Mouse (Mus musculus) hindbrain, embryonic 12.5 days (tissue): ENCODE results near the gene Nup214. TPM values are rescaled to one million over a fixed set of nuclear protein-coding genes. Genes with fewer than 3 reads are reported as not detected.

ENCODE experiments used
- ATAC-seq: fragments of 200-750 bp; cut with Nextera tagmentation; 2 replicates; pipeline ENCODE4 v1.8.0; 2017; ENCODE audit warnings: moderate TSS enrichment; ENCODE audit not compliant: low FRiP score
- H3K27ac ChIP-seq: fragments of 300-500 bp; sonication (generic); 2 replicates; pipeline ENCODE4 v1.5.1; 2016; ENCODE audit warnings: mild to moderate bottlenecking
- H3K27me3 ChIP-seq: fragments of 300-500 bp; sonication (generic); 2 replicates; pipeline ENCODE4 v1.6.1; 2016; ENCODE audit warnings: mild to moderate bottlenecking
- H3K36me3 ChIP-seq: fragments of 300-500 bp; sonication (generic); 2 replicates; pipeline ENCODE4 v1.6.1; 2016; ENCODE audit warnings: mild to moderate bottlenecking
- H3K4me1 ChIP-seq: fragments of 300-500 bp; sonication (generic); 2 replicates; pipeline ENCODE4 v1.6.1; 2016
- H3K4me2 ChIP-seq: fragments of 300-500 bp; sonication (generic); replicated peaks from 2 replicates; pipeline ENCODE4 v1.6.1; 2016; ENCODE audit warnings: mild to moderate bottlenecking
- H3K4me3 ChIP-seq: fragments of 300-500 bp; sonication (generic); 2 replicates; pipeline ENCODE4 v1.5.1; 2016; ENCODE audit warnings: mild to moderate bottlenecking
- H3K9ac ChIP-seq: fragments of 300-500 bp; sonication (generic); 2 replicates; pipeline ENCODE4 v1.6.1; 2016; ENCODE audit warnings: mild to moderate bottlenecking, moderate library complexity
- H3K9me3 ChIP-seq: fragments of 300-500 bp; sonication (generic); replicated peaks from 2 replicates; pipeline ENCODE4 v1.6.1; 2016; ENCODE audit warnings: mild to moderate bottlenecking
- WGBS: fragments of 180-500 bp; shearing (Covaris S2); methylation state at CpG from one replicate; pipeline ENCODE4 v1.1.7; 2016; 5-methylcytosine and 5-hydroxymethylcytosine counted together
- polyA plus RNA-seq: library from polyadenylated mRNA; unstranded; fragments of >200 nt; fragmentation: Nextera tagmentation; extraction: Ambion mirVana; gene quantifications from 2 replicates; pipeline ENCODE4 v1.2.1, GENCODE M21; 2016

Gene Nup214
- 75.3 and 79.7 TPM in 2 replicates for polyA plus RNA-seq

GRCm38 (mm10) chr2:31974141-31974808, at the start of gene Nup214:
TSS of gene Nup214 (plus strand) at chr2:31974436.
- ATAC-seq = peak; percentile 99
- peaks cover 15% of the 10 kb centered on the region for H3K4me1 ChIP-seq
- no peaks in the 10 kb centered on the region for H3K27me3 ChIP-seq
- peaks cover 47% of the 10 kb centered on the region for H3K36me3 ChIP-seq
- WGBS = under 1% methylated on average over 60 of the region's 60 CpGs
- peak within 1 kb of the TSS; percentile 78 for H3K27ac ChIP-seq
- peak within 1 kb of the TSS; percentile 87 for H3K4me3 ChIP-seq
- peak within 1 kb of the TSS; percentile 77 for H3K9ac ChIP-seq
- H3K9me3 ChIP-seq = no peaks in the 10 kb centered on the region
- peak within 1 kb of the TSS; percentile 96 for H3K4me2 ChIP-seq

GRCm38 (mm10) chr2:31924811-31925210, 49.4 kb upstream of the Nup214 start:
- no peak overlapping the region for H3K27ac ChIP-seq
- H3K9ac ChIP-seq = no peak overlapping the region
- WGBS = 32% methylated on average over 9 of the region's 9 CpGs

DNA sequence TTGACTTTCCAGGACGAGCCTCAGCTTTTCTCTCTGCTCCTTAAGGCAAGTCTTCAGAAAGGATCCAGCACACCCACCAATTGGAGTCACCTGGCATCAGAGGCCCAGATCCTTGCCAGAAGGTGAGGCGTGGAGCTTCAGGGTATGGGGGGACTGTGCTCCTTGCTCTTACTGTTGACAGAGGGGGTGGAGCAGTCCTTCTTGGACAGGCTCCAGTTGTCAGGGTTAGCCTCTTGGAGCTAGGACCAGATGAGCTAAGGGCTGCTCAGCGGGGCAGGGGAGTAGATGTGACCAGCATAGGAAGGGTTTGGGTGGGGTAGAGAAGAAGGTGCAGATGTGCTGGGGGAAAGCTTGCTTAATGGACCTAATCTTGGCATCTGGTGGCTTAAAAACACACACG, 48.3 kb upstream of the Nup214 start:
- Histone ChIP-seq H3K36me3 (no peaks in the 10 kb centered on the region), H3K27ac (no peak overlapping the region), H3K9me3 (no peaks in the 10 kb centered on the region), H3K9ac (no peak overlapping the region), H3K4me3 (no peak overlapping the region), H3K4me2 (no peak overlapping the region), H3K4me1 (no peaks in the 10 kb centered on the region), H3K27me3 (0 out of 2 replicates have a peak, but pooled peaks cover 6% of the 10 kb centered on the region)
- WGBS = 71% methylated on average over 4 of the region's 4 CpGs
- no peak for ATAC-seq

More at GRCm38 (mm10) chr2:31924811-31925210, 49.4 kb upstream of the Nup214 start:
- H3K4me3 ChIP-seq = no peak overlapping the region
- no peaks in the 10 kb centered on the region for H3K36me3 ChIP-seq
- ATAC-seq = no peak
- H3K4me2 ChIP-seq = no peak overlapping the region
- H3K27me3 ChIP-seq = peaks cover 6% of the 10 kb centered on the region; the same call in 1 of the 2 replicates
- no peaks in the 10 kb centered on the region for H3K9me3 ChIP-seq
- no peaks in the 10 kb centered on the region for H3K4me1 ChIP-seq

DNA sequence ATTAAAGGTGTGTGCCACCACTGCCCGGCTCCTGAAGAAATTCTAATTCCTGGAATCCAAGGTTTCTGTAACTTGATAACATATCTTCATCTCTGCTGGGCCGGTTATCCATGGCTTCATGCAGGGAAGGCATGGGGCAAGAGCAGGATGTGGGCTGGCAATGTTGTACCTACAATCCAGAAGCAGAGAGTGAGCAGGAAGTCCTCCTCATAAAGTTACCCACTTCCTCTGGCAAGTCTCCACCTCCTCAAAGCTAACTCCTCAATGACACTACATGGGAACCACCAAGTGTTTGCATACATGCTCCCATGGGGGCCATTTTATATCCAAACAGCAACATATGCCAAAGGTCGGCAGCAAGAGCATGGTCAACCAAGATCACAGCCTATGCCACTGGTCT, 44.6 kb upstream of the Nup214 start:
- ATAC-seq = no peak
- Histone ChIP-seq H3K27ac (no peak overlapping the region), H3K9me3 (no peaks in the 10 kb centered on the region), H3K4me1 (0 out of 2 replicates have a peak, but pooled peaks cover under 1% of the 10 kb centered on the region), H3K4me2 (no peak overlapping the region), H3K9ac (no peak overlapping the region), H3K27me3 (0 out of 2 replicates have a peak, but pooled peaks cover under 1% of the 10 kb centered on the region), H3K4me3 (no peak overlapping the region), H3K36me3 (no peaks in the 10 kb centered on the region)
- 89% methylated on average over 3 of the region's 3 CpGs for WGBS

DNA sequence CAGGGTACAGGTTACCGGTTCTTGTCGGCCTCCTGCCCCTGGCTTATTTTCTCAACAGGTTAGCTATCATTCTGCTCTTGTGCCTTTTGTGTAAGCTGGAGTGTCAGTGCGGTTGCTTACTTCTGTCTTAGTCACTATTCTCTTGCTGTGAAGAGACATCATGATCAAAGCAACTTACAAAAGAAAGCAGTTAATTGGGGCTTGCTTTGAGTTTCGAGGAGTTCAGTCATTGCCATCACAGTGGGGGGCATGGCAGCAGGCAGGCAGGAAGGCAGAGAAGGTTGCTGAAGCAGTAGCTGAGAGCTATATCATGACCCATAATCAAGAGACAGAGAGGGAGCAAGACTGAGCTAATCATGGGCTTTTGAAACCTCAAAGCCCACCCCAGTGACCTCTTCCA, 39.7 kb upstream of the Nup214 start:
- Histone ChIP-seq H3K36me3 (no peaks in the 10 kb centered on the region), H3K9ac (no peak overlapping the region), H3K4me2 (no peak overlapping the region), H3K4me3 (no peak overlapping the region), H3K27ac (no peak overlapping the region), H3K4me1 (peaks cover 2% of the 10 kb centered on the region; the same call in 1 of the 2 replicates), H3K27me3 (no peaks in the 10 kb centered on the region), H3K9me3 (no peaks in the 10 kb centered on the region)
- WGBS = 32% methylated on average over 4 of the region's 4 CpGs
- no peak for ATAC-seq

DNA sequence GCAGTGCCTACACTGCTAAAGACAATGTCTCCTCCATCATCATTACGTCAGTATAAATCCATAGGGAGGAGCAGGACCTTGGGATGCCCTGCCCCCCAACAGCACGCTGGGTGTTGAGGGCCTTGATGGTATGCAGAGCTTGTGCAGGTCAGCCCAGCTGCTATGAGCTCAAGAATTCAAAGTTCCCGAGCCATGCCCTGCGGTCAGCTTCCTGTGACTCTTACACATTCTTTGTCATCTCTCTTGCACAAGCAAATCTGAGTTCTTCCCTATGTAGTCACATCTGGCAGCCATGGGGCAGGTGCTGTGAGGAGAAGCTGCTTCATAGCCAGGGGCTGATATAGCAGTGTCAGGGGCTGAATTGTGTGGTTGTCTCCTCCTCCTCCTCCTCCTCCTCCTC, 39.2 kb upstream of the Nup214 start:
- no peaks in the 10 kb centered on the region for H3K36me3 ChIP-seq
- H3K9me3 ChIP-seq = no peaks in the 10 kb centered on the region
- no peak overlapping the region for H3K9ac ChIP-seq
- no peaks in the 10 kb centered on the region for H3K27me3 ChIP-seq
- WGBS = 48% methylated on average over 4 of the region's 4 CpGs
- no peak for ATAC-seq
- H3K27ac ChIP-seq = no peak overlapping the region
- peaks cover 2% of the 10 kb centered on the region; the same call in 1 of the 2 replicates for H3K4me1 ChIP-seq
- no peak overlapping the region for H3K4me3 ChIP-seq
- H3K4me2 ChIP-seq = no peak overlapping the region

GRCm38 (mm10) chr2:31938298-31938697, 35.9 kb upstream of the Nup214 start:
- Histone ChIP-seq H3K4me2 (no peak overlapping the region), H3K9ac (no peak overlapping the region), H3K4me3 (no peak overlapping the region), H3K27ac (no peak overlapping the region), H3K36me3 (no peaks in the 10 kb centered on the region), H3K9me3 (no peaks in the 10 kb centered on the region), H3K27me3 (no peaks in the 10 kb centered on the region), H3K4me1 (peaks cover 2% of the 10 kb centered on the region; the same call in 1 of the 2 replicates)
- 95% methylated on average over 1 of the region's 1 CpGs for WGBS
- no peak for ATAC-seq

- Histone ChIP-seq H3K27ac (no peak overlapping the region), H3K36me3 (no peaks in the 10 kb centered on the region), H3K4me2 (no peak overlapping the region), H3K27me3 (no peaks in the 10 kb centered on the region), H3K4me3 (no peak overlapping the region), H3K9me3 (no peaks in the 10 kb centered on the region), H3K4me1 (no peaks in the 10 kb centered on the region), H3K9ac (no peak overlapping the region)
- no peak for ATAC-seq
- WGBS = 76% methylated on average over 4 of the region's 4 CpGs
These were observed 31.2 kb upstream of the Nup214 start for GRCm38 (mm10) chr2:31943011-31943410.

- WGBS = 76% methylated on average over 2 of the region's 2 CpGs
- Histone ChIP-seq H3K27ac (no peak overlapping the region), H3K4me2 (no peak overlapping the region), H3K4me1 (peaks cover 7% of the 10 kb centered on the region), H3K4me3 (no peak overlapping the region), H3K9ac (no peak overlapping the region), H3K36me3 (no peaks in the 10 kb centered on the region), H3K27me3 (peaks cover 12% of the 10 kb centered on the region; the same call in 1 of the 2 replicates), H3K9me3 (no peaks in the 10 kb centered on the region)
- ATAC-seq = no peak
These were observed 28.7 kb upstream of the Nup214 start for GRCm38 (mm10) chr2:31945580-31945979.

DNA sequence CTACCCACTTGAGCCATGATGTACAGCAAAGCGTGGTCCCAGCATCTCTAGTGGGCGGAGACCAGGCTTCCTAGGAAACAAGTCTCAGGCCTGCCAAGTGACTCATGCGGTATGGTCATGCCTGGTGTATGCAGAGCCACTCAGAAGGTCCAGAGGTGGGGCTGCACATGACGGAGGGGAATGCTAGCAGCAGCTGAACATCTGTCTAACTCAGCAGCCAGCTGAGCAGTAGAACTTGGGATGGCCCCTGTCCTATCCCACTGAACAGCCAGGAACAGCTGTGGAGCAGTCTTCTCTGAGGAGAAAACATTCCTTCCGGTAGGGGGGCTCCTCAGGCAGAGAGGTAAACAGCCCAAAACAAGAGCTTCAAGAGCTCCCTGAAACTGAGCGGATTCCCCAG, 25.8 kb upstream of the Nup214 start:
- H3K9ac ChIP-seq = no peak overlapping the region
- no peak overlapping the region for H3K27ac ChIP-seq
- 75% methylated on average over 6 of the region's 6 CpGs for WGBS
- ATAC-seq = no peak
- no peaks in the 10 kb centered on the region for H3K9me3 ChIP-seq
- H3K4me2 ChIP-seq = no peak overlapping the region
- peaks cover 27% of the 10 kb centered on the region for H3K4me1 ChIP-seq
- no peak overlapping the region for H3K4me3 ChIP-seq
- no peaks in the 10 kb centered on the region for H3K36me3 ChIP-seq
- H3K27me3 ChIP-seq = peaks cover 17% of the 10 kb centered on the region; the same call in 1 of the 2 replicates

DNA sequence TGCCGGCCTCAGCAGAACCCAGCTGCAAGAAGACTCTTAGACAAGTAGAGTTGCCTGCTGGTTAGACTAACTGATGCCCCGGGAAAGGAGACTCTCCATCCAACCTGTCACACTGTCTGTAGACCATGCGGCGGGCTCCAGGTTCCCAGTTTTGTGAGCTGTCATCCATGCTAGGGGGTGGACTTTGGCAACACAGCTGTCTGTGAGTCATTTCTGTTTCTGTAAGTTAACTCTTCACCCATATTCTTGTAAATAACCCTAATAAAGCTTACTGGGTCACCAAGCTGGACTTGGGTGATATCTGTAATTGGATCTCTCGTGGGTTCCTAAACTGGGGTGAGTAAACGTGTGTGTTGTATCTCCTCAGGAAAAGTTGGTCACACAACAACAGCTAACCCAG, 25.4 kb upstream of the Nup214 start:
- ATAC-seq = no peak
- WGBS = 74% methylated on average over 6 of the region's 6 CpGs
- no peak overlapping the region for H3K4me3 ChIP-seq

GRCm38 (mm10) chr2:31950058-31950871, 24.0 kb upstream of the Nup214 start, which contains the start of gene Aif1l:
TSS of gene Aif1l (plus strand) at chr2:31950139.
- ATAC-seq = peak; percentile 71
- peak within 1 kb of the TSS; percentile 67 for H3K4me3 ChIP-seq
- under 1% methylated on average over 66 of the region's 66 CpGs for WGBS
- H3K9me3 ChIP-seq = no peaks in the 10 kb centered on the region
- H3K4me1 ChIP-seq = peaks cover 30% of the 10 kb centered on the region
- H3K9ac ChIP-seq = peak within 1 kb of the TSS; percentile 74
- H3K4me2 ChIP-seq = peak within 1 kb of the TSS; percentile 98
- no peak within 1 kb of the TSS for H3K27ac ChIP-seq
- peaks cover 17% of the 10 kb centered on the region; the same call in 1 of the 2 replicates for H3K27me3 ChIP-seq
- 0 out of 2 replicates have a peak, but pooled peaks cover 4% of the 10 kb centered on the region for H3K36me3 ChIP-seq

More for the DNA sequence above, 25.4 kb upstream of the Nup214 start:
- Histone ChIP-seq H3K27ac (no peak overlapping the region), H3K36me3 (0 out of 2 replicates have a peak, but pooled peaks cover 3% of the 10 kb centered on the region), H3K9me3 (no peaks in the 10 kb centered on the region), H3K4me2 (no peak overlapping the region), H3K27me3 (peaks cover 17% of the 10 kb centered on the region; the same call in 1 of the 2 replicates), H3K9ac (no peak overlapping the region), H3K4me1 (peaks cover 29% of the 10 kb centered on the region)
